Mouse (Mus musculus) C2C12 (cell line): ENCODE data around the gene Dennd6b.

Experiments used
- CEBPB ChIP-seq: IDR thresholded peaks from one replicate; pipeline ENCODE4 v1.6.1; 2011; ENCODE audit warnings: low read depth, mild to moderate bottlenecking, control low read depth, moderate library complexity
- CTCF ChIP-seq: IDR thresholded peaks from one replicate; pipeline ENCODE4 v1.5.1; 2011; ENCODE audit not compliant: control insufficient read depth, insufficient read depth, insufficient read length
- FOSL1 ChIP-seq: IDR thresholded peaks from one replicate; pipeline ENCODE4 v1.8.0; 2011; ENCODE audit warnings: mild to moderate bottlenecking, low read length; ENCODE audit not compliant: poor library complexity, insufficient read depth, severe bottlenecking
- MAX ChIP-seq: IDR thresholded peaks from one replicate; pipeline ENCODE4 v1.6.1; 2011; ENCODE audit warnings: mild to moderate bottlenecking, control low read depth
- MYOD1 ChIP-seq: IDR thresholded peaks from one replicate; pipeline ENCODE4 v1.6.1; 2011; ENCODE audit warnings: low read depth; ENCODE audit not compliant: control insufficient read depth, insufficient read length
- USF1 ChIP-seq: IDR thresholded peaks from one replicate; pipeline ENCODE4 v1.6.1; 2011; ENCODE audit warnings: low read depth, mild to moderate bottlenecking, control low read depth, moderate library complexity

- TF ChIP-seq MAX (no peak), CTCF (peak; percentile 75), USF1 (no peak), MYOD1 (no peak), FOSL1 (no peak), CEBPB (no peak)
Measured at GRCm38 (mm10) chr15:89157954-89158353, 38.3 kb downstream of the Dennd6b start.
